Mouse (Mus musculus): Measurements from ENCODE around the gene Tle3.

DNA sequence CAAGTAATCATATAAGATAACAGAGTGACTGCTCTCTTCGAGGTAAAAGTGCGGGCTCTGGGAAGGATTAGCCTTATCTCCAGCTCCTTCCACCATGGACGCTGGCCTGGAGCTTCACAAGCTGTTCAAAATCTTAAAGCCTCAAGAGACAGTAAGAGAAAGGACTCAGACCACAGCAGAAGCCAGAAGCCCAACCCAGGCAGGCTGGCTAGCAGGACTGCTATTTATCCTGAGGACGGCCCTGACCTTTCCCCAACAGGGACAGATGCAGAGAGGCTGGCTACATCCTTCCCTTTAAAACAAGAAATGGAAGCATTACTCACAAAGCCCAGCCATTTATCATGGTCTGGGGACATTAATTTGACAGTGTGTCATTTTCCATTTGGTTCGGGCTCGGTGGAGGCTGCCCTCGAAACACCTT is 46.2 kb upstream of the Tle3 start:
- TF ChIP-seq CTCF (IDR thresholded peaks at IDR 0.05; ENCODE audit: control insufficient read depth, insufficient read depth, low read length) (no peak), POLR2A (IDR thresholded peaks at IDR 0.05; ENCODE audit: borderline replicate concordance, control insufficient read depth, low read depth, low read length) (no peak)

All from bone marrow, adult 2 months (tissue).